Mouse (Mus musculus): Measurements from ENCODE around the gene Zranb2. TPM values are rescaled to one million over a fixed set of nuclear protein-coding genes. Genes with fewer than 3 reads are reported as not detected.

Zranb2 gene
- total RNA-seq, 1 experiment from 2014 or later = 146 TPM

- no peak for ATAC-seq (replicated peaks; ENCODE audit: insufficient number of reproducible peaks, low FRiP score, low TSS enrichment, poor library complexity, severe bottlenecking)
These were observed 42.4 kb downstream of the Zranb2 start for GRCm38 (mm10) chr3:157576343-157576722.

- ATAC-seq (replicated peaks; ENCODE audit: insufficient number of reproducible peaks, low FRiP score, low TSS enrichment, poor library complexity, severe bottlenecking) = no peak
These were observed 42.9 kb downstream of the Zranb2 start for GRCm38 (mm10) chr3:157576862-157577261.

- ATAC-seq (replicated peaks; ENCODE audit: insufficient number of reproducible peaks, low FRiP score, low TSS enrichment, poor library complexity, severe bottlenecking) = no peak
These were observed 44.7 kb downstream of the Zranb2 start for GRCm38 (mm10) chr3:157578469-157579170.

- no peak for ATAC-seq (replicated peaks; ENCODE audit: insufficient number of reproducible peaks, low FRiP score, low TSS enrichment, poor library complexity, severe bottlenecking)
These were observed 45.4 kb downstream of the Zranb2 start for GRCm38 (mm10) chr3:157579376-157579775.

- ATAC-seq (replicated peaks; ENCODE audit: insufficient number of reproducible peaks, low FRiP score, low TSS enrichment, poor library complexity, severe bottlenecking) = no peak
These were observed 46.3 kb downstream of the Zranb2 start for GRCm38 (mm10) chr3:157580299-157580698.

GRCm38 (mm10) chr3:157581755-157582154, 47.8 kb downstream of the Zranb2 start:
- no peak for ATAC-seq (replicated peaks; ENCODE audit: insufficient number of reproducible peaks, low FRiP score, low TSS enrichment, poor library complexity, severe bottlenecking)

GRCm38 (mm10) chr3:157582626-157583405, 48.9 kb downstream of the Zranb2 start:
- no peak for ATAC-seq (replicated peaks; ENCODE audit: insufficient number of reproducible peaks, low FRiP score, low TSS enrichment, poor library complexity, severe bottlenecking)

GRCm38 (mm10) chr3:157597837-157598379, 63.9 kb downstream of the Zranb2 start:
- ATAC-seq (replicated peaks; ENCODE audit: insufficient number of reproducible peaks, low FRiP score, low TSS enrichment, poor library complexity, severe bottlenecking) = no peak

Other genes with a start within 250 kb of the Zranb2 start
- gene Ptger3, start 32.7 kb downstream of the Zranb2 start, total RNA-seq (2017) = 2.2 to 7.9 TPM (median 5.3 TPM) in 3 replicates

All from monocyte, adult 5-6 weeks (primary cell).